Mouse (Mus musculus) forebrain, embryonic 11.5 days (tissue): ENCODE data around the gene Smg6. TPM values are rescaled to one million over a fixed set of nuclear protein-coding genes. Genes with fewer than 3 reads are reported as not detected.

Experiments
- ATAC-seq: fragments of 200-750 bp; cut with Nextera tagmentation; replicated peaks from 2 replicates; pipeline ENCODE4 v1.8.0; 2017; ENCODE audit warnings: moderate TSS enrichment; ENCODE audit not compliant: low FRiP score
- DNase-seq: peaks from one replicate; pipeline ENCODE4 v3.0.0-alpha.2; 2017; ENCODE audit warnings: low spot score
- H3K27ac ChIP-seq: fragments of 300-500 bp; sonication (generic); 2 replicates; pipeline ENCODE4 v1.5.1; 2014; ENCODE audit warnings: low read depth, low read length
- H3K27me3 ChIP-seq: fragments of 300-500 bp; sonication (generic); 2 replicates; pipeline ENCODE4 v1.6.1; 2014; ENCODE audit warnings: mild to moderate bottlenecking, low read length, mixed read lengths; ENCODE audit not compliant: control insufficient read depth, insufficient read depth
- H3K36me3 ChIP-seq: fragments of 300-500 bp; sonication (generic); 2 replicates; pipeline ENCODE4 v1.6.1; 2014; ENCODE audit warnings: mild to moderate bottlenecking, low read length, moderate library complexity, mixed read lengths; ENCODE audit not compliant: control insufficient read depth, insufficient read depth
- H3K4me1 ChIP-seq: fragments of 300-500 bp; sonication (generic); replicated peaks from 2 replicates; pipeline ENCODE4 v1.6.1; 2014; ENCODE audit warnings: low read length, mixed read lengths; ENCODE audit not compliant: control insufficient read depth, insufficient read depth
- H3K4me2 ChIP-seq: fragments of 300-500 bp; sonication (generic); 2 replicates; pipeline ENCODE4 v1.6.1; 2014; ENCODE audit warnings: low read depth, mild to moderate bottlenecking, low read length, moderate library complexity, mixed read lengths; ENCODE audit not compliant: severe bottlenecking
- H3K4me3 ChIP-seq: fragments of 300-500 bp; sonication (generic); 2 replicates; pipeline ENCODE4 v1.5.1; 2014; ENCODE audit warnings: low read depth, low read length
- H3K9ac ChIP-seq: fragments of 300-500 bp; sonication (generic); 2 replicates; pipeline ENCODE4 v1.6.1; 2014; ENCODE audit warnings: low read length
- H3K9me3 ChIP-seq: fragments of 300-500 bp; sonication (generic); 2 replicates; pipeline ENCODE4 v1.6.1; 2016; ENCODE audit warnings: low read length, mixed read lengths; ENCODE audit not compliant: control insufficient read depth
- WGBS: fragments of 180-500 bp; shearing (Covaris S2); extraction: QIAGEN DNeasy Blood & Tissue Kit; methylation state at CpG from one replicate; pipeline ENCODE4 v1.1.7; 2014; 5-methylcytosine and 5-hydroxymethylcytosine counted together
- polyA plus RNA-seq: library from polyadenylated mRNA; unstranded; fragments of >200 nt; fragmentation: Nextera tagmentation; extraction: Ambion mirVana; gene quantifications from 2 replicates; pipeline ENCODE4 v1.2.1, GENCODE M21; 2014

Smg6 gene
- polyA plus RNA-seq: 19.8 TPM in 2 replicates

DNA sequence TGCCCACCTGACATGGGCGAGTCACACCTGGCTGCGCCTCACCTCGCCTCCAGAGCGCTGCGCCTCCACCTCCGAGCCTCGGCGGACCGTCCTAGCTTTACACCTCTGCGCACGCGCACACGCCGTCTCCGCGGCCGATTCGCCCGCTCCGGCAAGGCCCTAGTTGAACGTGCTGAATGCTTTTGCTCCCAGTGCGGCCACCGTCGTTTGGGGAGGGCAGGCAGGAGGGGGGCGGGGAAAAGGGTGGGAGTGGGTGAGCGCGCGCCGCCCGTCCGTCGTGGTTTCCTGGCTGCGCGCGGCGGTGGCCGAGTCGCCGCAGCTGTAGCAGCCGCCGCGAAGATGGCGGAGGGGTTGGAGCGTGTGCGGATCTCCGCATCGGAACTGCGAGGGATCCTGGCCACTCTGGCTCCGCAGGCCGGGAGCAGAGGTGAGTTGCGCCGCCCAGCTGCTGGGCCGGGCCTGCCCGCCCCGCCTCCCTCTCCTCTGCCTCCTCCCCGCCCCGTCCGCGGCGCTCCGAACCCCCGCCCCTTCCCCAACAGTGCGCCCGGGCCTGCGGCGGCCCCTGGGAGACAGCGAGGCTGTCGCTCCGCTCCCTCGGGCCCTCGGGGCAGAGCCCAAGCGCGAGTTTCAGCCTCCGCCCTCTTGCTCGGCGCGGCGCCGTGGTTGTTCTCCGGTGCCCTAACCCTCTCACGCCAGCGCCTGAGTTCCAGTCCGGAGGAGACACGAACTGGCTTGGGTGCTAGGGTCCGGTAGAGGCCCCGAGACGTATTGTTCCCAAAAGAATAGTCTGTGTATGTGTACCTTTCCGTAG is at the start of gene Smg6, which contains the start of gene Srr:
TSS of gene Smg6 (plus strand) at position 247 of the 811 bp plus-strand sequence.
TSS of gene Srr (minus strand) at position 372 of the 811 bp plus-strand sequence.
- peak within 1 kb of the TSS; percentile 79 for H3K9ac ChIP-seq
- no peaks in the 10 kb centered on the region; the same call in 1 of the 2 replicates for H3K36me3 ChIP-seq
- H3K4me3 ChIP-seq: peak within 1 kb of the TSS; percentile 72
- WGBS: under 1% methylated on average over 72 of the region's 88 CpGs
- peak within 1 kb of the TSS; percentile 53 for H3K4me2 ChIP-seq
- DNase-seq: peak; percentile 99
- H3K4me1 ChIP-seq: no peaks in the 10 kb centered on the region
- peak; percentile 95 for ATAC-seq
- no peaks in the 10 kb centered on the region for H3K9me3 ChIP-seq
- no peaks in the 10 kb centered on the region for H3K27me3 ChIP-seq
- peak within 1 kb of the TSS; percentile 96 for H3K27ac ChIP-seq

DNA sequence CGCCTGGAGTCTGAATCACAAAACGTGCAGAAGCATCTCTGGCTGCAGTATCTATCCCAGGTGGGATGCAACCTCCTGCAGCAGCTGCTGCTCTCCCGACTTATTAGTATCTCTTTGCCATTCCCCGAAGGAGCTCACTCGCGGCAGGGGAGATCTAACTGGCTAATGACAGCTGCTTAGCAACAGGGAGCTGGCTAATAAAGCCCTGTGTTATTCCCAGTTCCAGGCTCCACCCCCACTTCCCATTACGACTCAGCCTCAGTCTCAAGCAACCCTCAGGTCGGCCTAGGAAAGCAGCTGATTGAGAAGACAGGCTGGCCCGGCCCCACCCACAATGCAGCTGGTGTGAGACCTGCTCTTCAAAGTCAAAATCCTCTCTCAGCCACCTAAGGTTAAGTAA is 48.8 kb upstream of the Smg6 start:
- H3K9ac ChIP-seq: no peak overlapping the region
- DNase-seq (peak; percentile 83), ATAC-seq (peak; percentile 93)
- H3K4me3 ChIP-seq: no peak overlapping the region
- H3K4me2 ChIP-seq: peak overlapping the region; percentile 11; the same call in 1 of the 2 replicates
- H3K9me3 ChIP-seq: no peaks in the 10 kb centered on the region
- H3K4me1 ChIP-seq: no peaks in the 10 kb centered on the region; the same call in 1 of the 2 replicates
- no peaks in the 10 kb centered on the region for H3K27me3 ChIP-seq
- H3K36me3 ChIP-seq: no peaks in the 10 kb centered on the region
- H3K27ac ChIP-seq: peak overlapping the region; percentile 38
- WGBS: 2% methylated on average over 9 of the region's 9 CpGs

DNA sequence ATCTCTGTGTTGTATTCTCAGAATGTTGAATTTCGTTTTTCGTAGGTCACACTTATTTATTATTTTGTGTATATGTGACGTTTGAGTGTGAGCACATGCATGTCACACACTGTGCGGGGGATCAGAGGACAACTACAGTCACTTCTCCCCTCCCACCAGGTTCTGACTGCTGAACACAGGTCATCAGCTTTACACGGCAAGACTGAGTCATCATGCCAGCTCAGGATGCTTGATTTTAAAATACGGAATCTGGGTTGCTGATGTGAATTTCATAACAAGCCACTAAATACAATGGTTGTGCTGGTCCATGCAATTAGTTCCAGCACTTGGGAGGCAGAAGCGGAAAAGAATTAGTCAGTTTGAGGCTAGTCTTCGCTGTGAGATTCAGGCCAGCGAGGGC is 44.6 kb upstream of the Smg6 start:
- Histone ChIP-seq H3K9me3 (no peaks in the 10 kb centered on the region), H3K4me3 (no peak overlapping the region), H3K4me2 (no peak overlapping the region), H3K4me1 (no peaks in the 10 kb centered on the region; the same call in 1 of the 2 replicates), H3K27ac (no peak overlapping the region), H3K27me3 (no peaks in the 10 kb centered on the region), H3K36me3 (no peaks in the 10 kb centered on the region), H3K9ac (no peak overlapping the region)
- no peak for ATAC-seq
- 91% methylated on average over 9 of the region's 9 CpGs for WGBS
- no peak for DNase-seq

DNA sequence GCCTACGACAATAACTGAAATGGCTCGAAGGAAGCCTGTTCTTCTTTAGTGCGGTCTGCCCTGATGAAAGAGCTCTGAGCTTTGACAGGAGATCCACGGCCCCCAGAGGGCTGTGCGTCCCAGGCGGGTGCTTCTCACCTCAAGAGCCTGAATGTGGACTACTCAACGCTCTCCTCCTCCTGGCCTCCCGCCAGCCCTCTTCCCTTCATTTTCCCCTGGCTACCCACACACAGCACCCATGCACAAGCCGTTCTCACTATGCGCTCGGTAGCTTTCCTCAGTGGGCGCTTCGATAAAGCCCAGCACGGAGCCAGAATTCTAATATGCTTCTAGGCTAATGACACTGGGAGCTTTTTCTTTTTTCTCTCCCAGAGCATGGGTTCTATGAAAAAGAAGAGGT is 43.6 kb upstream of the Smg6 start:
- WGBS: 80% methylated on average over 14 of the region's 14 CpGs
- H3K9ac ChIP-seq: no peak overlapping the region
- no peaks in the 10 kb centered on the region for H3K4me1 ChIP-seq
- no peaks in the 10 kb centered on the region for H3K9me3 ChIP-seq
- ATAC-seq (no peak), DNase-seq (no peak)
- no peak overlapping the region for H3K4me3 ChIP-seq
- no peak overlapping the region for H3K4me2 ChIP-seq
- no peaks in the 10 kb centered on the region for H3K36me3 ChIP-seq
- H3K27ac ChIP-seq: no peak overlapping the region
- H3K27me3 ChIP-seq: no peaks in the 10 kb centered on the region

DNA sequence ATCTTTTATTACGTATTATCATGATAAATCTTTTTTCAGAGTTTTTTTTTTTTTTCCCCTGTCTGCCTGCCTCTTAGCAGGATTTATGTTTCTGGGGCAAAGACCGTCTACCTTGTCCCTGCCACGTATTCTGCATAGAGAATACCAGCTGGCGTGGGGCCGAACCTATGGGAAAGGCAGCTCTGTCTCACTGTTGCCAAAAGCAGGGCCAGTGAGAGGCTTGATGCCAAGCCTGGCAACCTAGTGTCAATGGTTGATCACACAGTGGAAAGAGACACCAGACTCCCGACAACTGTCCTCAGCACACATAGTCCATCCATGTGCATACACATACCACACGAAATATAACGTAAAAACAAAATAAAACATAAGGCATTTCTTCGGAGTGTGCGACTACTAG is 42.5 kb upstream of the Smg6 start:
- no peak overlapping the region for H3K4me2 ChIP-seq
- no peak overlapping the region for H3K4me3 ChIP-seq
- no peak overlapping the region for H3K27ac ChIP-seq
- H3K27me3 ChIP-seq: no peaks in the 10 kb centered on the region
- DNase-seq (no peak), ATAC-seq (no peak)
- no peak overlapping the region for H3K9ac ChIP-seq
- H3K4me1 ChIP-seq: no peaks in the 10 kb centered on the region
- no peaks in the 10 kb centered on the region for H3K9me3 ChIP-seq
- no peaks in the 10 kb centered on the region for H3K36me3 ChIP-seq
- 93% methylated on average over 10 of the region's 10 CpGs for WGBS

DNA sequence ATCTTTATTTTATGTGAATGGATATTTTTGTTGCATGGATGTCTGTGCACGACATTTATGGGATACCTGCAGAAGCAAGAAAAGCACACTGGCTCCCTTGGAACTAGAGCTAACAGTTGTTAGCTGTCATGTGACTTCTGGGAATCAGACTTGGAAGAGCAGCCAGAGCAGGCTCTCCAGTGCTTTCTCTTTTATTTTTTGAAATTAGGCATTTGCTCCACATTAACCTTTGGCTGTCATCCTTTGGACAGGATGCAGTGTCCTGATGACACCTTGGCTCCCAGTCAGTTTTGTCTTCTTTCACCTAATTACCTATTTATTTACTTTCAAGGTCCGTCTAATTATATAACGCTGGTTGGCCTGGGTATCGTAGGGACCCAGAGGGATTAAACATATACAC is 31.0 kb upstream of the Smg6 start:
- Histone ChIP-seq H3K9me3 (no peaks in the 10 kb centered on the region), H3K27ac (no peak overlapping the region), H3K4me2 (no peak overlapping the region), H3K4me3 (no peak overlapping the region), H3K4me1 (no peaks in the 10 kb centered on the region), H3K9ac (no peak overlapping the region), H3K36me3 (no peaks in the 10 kb centered on the region), H3K27me3 (no peaks in the 10 kb centered on the region)
- 92% methylated on average over 4 of the region's 4 CpGs for WGBS
- no peak for ATAC-seq
- no peak for DNase-seq

DNA sequence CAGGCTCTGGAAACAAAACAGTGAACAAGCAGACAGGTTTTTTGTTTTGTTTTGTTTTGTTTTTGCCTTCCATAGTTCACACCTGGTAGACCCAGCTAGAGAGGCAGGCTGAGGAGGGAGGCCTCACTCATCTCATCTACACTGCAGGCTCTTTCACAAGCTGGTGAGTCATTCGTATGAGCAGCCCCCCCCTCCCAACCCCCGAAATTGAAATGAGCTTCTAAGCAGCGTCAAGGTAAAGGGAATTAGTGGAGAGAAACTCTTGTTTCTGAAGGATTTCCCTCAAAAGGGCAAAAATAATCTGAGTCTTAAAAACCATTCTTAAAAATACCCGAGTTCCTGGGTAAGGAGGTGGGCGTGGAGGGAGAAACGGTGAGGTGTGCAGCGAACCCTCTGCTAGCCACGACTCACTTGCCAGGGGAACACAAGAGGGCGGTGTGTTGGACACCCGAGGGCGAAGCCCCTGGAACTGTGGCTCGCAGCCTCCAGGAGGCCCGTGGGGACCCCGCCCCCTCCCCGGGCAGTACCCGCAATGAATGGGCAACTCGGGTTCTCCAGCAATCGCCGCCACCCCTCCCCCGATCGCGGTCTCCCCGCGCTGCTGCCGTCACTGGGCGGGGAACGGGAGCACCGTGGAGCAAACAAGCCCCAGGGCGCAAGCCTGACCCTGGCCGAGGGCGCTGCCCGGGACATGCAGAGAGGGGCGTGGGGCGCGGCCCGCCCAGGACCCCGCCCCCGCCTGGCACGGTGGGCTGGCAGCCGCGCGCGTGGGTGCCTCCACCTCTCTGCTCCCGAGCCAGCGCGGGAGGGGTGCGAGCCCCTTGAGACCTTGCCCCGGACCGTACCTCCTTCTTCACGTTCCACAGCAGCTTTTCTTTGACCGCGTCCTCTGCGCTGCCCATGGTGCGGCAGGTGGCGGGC is 29.4 kb upstream of the Smg6 start:
- DNase-seq (peak; percentile 86), ATAC-seq (peak; percentile 65)
- Histone ChIP-seq H3K36me3 (no peaks in the 10 kb centered on the region; the same call in 1 of the 2 replicates), H3K4me2 (peak overlapping the region; percentile 84), H3K9ac (peak overlapping the region; percentile 85), H3K4me3 (peak overlapping the region; percentile 88), H3K9me3 (no peaks in the 10 kb centered on the region), H3K4me1 (no peaks in the 10 kb centered on the region; the same call in 1 of the 2 replicates), H3K27me3 (no peaks in the 10 kb centered on the region), H3K27ac (peak overlapping the region; percentile 79)
- under 1% methylated on average over 48 of the region's 55 CpGs for WGBS

DNA sequence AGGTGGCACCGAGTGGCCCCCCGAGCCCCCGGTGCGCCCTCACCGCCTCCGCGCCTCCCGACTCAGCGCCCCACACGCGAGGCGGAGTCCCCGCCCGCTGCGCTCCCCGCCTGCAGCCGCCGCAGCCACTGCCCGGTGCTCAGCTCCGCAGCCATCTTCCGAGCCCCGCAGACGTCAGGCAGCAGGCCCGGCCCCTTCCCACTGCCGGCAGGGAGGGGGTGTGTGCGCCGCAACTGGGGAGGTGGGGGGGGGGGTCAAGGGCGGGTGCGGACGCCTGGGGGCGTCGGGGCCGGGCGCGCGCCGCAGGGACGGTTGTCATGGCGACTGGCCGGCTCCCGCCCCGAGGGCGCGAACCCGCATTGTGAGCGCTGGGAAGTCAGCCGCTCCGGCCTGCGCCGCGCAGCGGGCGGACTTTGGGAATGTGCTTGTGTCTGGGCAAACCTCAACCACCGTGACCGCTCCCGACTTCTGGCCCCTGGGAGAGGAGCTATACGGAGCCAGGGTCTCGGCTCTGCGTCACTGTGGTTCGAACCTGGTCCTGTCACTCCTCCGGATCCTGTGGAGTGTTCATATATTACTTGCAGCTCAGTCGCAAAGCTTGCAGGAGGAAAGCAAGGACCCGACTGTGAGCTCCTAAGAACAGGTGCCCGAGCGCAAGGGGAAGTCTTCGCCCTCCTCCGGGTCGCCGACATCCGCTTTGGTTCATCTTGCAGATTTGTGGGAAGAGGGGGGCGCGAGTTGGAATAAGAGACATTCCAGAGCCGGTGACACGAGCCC is 28.5 kb upstream of the Smg6 start, which contains the start of gene Sgsm2:
TSS of gene Sgsm2 (minus strand) at position 160 of the 777 bp plus-strand sequence.
- peak within 1 kb of the TSS; percentile 88 for H3K4me3 ChIP-seq
- peak within 1 kb of the TSS; percentile 85 for H3K9ac ChIP-seq
- no peaks in the 10 kb centered on the region for H3K27me3 ChIP-seq
- peak; percentile 92 for DNase-seq
- peak within 1 kb of the TSS; percentile 84 for H3K4me2 ChIP-seq
- 1% methylated on average over 60 of the region's 74 CpGs for WGBS
- H3K36me3 ChIP-seq: peaks cover 2% of the 10 kb centered on the region
- peak; percentile 77 for ATAC-seq
- H3K9me3 ChIP-seq: no peaks in the 10 kb centered on the region
- no peaks in the 10 kb centered on the region; the same call in 1 of the 2 replicates for H3K4me1 ChIP-seq
- peak within 1 kb of the TSS; percentile 79 for H3K27ac ChIP-seq
